Mouse (Mus musculus) lung, postnatal 0 days (tissue): ENCODE measurements at regions not wholly inside any gene's neighbourhood (a gene's known extent, or its start where the extent isn't known, plus 50 kb on each side); places are given as distances from the start of the nearest gene placed in this dataset.

Experiments used
- CTCF ChIP-seq: IDR thresholded peaks from 2 replicates; pipeline ENCODE4 v1.5.1; 2016; ENCODE audit warnings: antibody characterized with exemption, mild to moderate bottlenecking
- EP300 ChIP-seq: IDR thresholded peaks from 2 replicates; pipeline ENCODE4 v1.6.1; 2016; ENCODE audit warnings: antibody characterized with exemption, mild to moderate bottlenecking, control low read depth

DNA sequence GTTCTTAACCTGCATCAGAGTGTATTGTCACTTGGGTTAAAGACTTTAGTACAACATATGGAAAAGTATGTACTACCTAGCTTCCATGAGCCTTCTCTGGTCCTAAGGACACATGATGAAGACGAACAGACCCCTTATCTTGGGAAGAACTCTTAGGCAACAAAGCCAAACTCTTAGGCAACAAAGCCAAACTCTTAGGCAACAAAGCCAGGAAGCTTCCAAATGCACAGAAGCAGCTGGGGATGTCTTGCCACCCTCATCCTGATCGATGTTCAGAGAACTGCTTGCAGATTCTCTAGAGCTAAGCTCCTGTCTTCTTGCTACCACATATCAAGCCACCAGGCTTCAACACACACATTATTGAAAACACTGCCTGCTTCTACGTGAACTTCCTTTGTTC is 59.7 kb upstream of the Igf1r start:
- TF ChIP-seq CTCF (no peak), EP300 (no peak)
